Mouse (Mus musculus) neural tube, embryonic 15.5 days (tissue): ENCODE data around the gene 4930455H04Rik. TPM values are rescaled to one million over a fixed set of nuclear protein-coding genes. Genes with fewer than 3 reads are reported as not detected.

Experiments used
- ATAC-seq: fragments of 200-750 bp; cut with Nextera tagmentation; 2 replicates; pipeline ENCODE4 v1.8.0; 2017; ENCODE audit warnings: mild to moderate bottlenecking, moderate TSS enrichment, moderate library complexity; ENCODE audit not compliant: low FRiP score
- H3K27ac ChIP-seq: fragments of 300-500 bp; sonication (generic); replicated peaks from 2 replicates; pipeline ENCODE4 v1.5.1; 2015; ENCODE audit warnings: mild to moderate bottlenecking, inconsistent platforms
- H3K27me3 ChIP-seq: fragments of 300-500 bp; sonication (generic); replicated peaks from 2 replicates; pipeline ENCODE4 v1.6.1; 2015; ENCODE audit warnings: inconsistent platforms
- H3K36me3 ChIP-seq: fragments of 300-500 bp; sonication (generic); 2 replicates; pipeline ENCODE4 v1.6.1; 2015; ENCODE audit warnings: inconsistent platforms
- H3K4me1 ChIP-seq: fragments of 300-500 bp; sonication (generic); 2 replicates; pipeline ENCODE4 v1.6.1; 2015; ENCODE audit warnings: inconsistent platforms
- H3K4me2 ChIP-seq: fragments of 300-500 bp; sonication (generic); 2 replicates; pipeline ENCODE4 v1.6.1; 2015; ENCODE audit warnings: inconsistent platforms, mild to moderate bottlenecking, moderate library complexity
- H3K4me3 ChIP-seq: fragments of 300-500 bp; sonication (generic); replicated peaks from 2 replicates; pipeline ENCODE4 v1.5.1; 2015; ENCODE audit warnings: mild to moderate bottlenecking, inconsistent platforms
- H3K9ac ChIP-seq: fragments of 300-500 bp; sonication (generic); replicated peaks from 2 replicates; pipeline ENCODE4 v1.6.1; 2015; ENCODE audit warnings: mild to moderate bottlenecking, inconsistent platforms
- H3K9me3 ChIP-seq: fragments of 300-500 bp; sonication (generic); replicated peaks from 2 replicates; pipeline ENCODE4 v1.6.1; 2016; ENCODE audit warnings: inconsistent platforms
- WGBS: fragments of 180-500 bp; shearing (Covaris S2); methylation state at CpG from one replicate; pipeline ENCODE4 v1.1.7; 2015; ENCODE audit warnings: mixed read lengths; 5-methylcytosine and 5-hydroxymethylcytosine counted together
- polyA plus RNA-seq: library from polyadenylated mRNA; unstranded; fragments of >200 nt; fragmentation: Nextera tagmentation; extraction: Ambion mirVana; gene quantifications from 2 replicates; pipeline ENCODE4 v1.2.1, GENCODE M21; 2015

The 4930455H04Rik gene
- polyA plus RNA-seq, 1 experiment from 2014 or later = not detected

DNA sequence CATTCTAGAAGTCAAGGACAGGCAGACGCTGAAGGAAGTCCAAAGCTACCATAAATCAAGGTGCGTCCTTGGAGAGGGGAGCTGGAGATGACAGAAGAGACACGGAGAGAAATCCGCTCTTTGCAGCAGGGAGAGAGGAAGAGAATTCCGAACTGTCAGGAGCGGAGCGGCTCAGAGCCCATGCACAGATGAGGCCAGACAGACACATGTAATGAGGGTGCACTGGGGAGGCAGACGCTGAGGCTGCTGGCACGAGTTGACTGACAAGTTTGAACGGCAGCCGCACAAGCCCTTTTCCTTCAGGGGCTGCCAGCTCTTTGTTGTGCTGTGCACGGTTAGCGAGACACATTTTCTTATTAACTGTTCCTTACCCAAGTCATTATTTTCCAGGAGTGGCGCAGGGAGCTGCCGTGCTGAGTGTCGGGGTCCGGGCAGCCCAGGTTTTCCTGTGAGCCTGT lies 502 bp downstream of the 4930455H04Rik start, which contains the start of gene Palmd:
TSS of gene Palmd (minus strand) at position 448 of the 458 bp plus-strand sequence.
- 8% methylated on average over 17 of the region's 17 CpGs for WGBS
- peaks cover 7% of the 10 kb centered on the region; the same call in 1 of the 2 replicates for H3K4me1 ChIP-seq
- no peaks in the 10 kb centered on the region for H3K27me3 ChIP-seq
- peak; percentile 82 for ATAC-seq
- peak within 1 kb of the TSS; percentile 49; the same call in 1 of the 2 replicates for H3K9ac ChIP-seq
- no peaks in the 10 kb centered on the region for H3K36me3 ChIP-seq
- H3K4me2 ChIP-seq = peak within 1 kb of the TSS; percentile 67
- no peaks in the 10 kb centered on the region for H3K9me3 ChIP-seq
- H3K4me3 ChIP-seq = peak within 1 kb of the TSS; percentile 46
- peak within 1 kb of the TSS; percentile 61 for H3K27ac ChIP-seq

DNA sequence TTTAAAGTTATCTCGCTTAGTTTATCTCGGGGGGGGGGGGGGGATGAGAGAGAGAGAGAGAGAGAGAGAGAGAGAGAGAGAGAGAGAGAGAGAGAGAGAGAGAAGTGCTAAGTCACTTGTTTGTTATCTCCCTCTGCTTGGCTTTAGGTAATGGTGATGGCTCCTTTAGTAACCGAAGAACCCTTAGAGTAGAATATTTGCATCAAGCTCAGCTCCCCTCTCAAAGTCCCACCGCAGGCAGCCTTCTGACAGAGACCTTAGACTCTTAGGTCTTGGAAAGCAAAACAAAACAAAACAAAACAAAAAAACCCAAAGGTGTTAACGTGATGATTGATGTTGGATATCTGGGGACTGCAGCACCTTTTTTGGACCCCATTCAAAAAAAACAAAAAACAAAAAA lies 936 bp downstream of the 4930455H04Rik start:
- H3K4me2 ChIP-seq = peak overlapping the region; percentile 67
- H3K36me3 ChIP-seq = no peaks in the 10 kb centered on the region
- peak overlapping the region; percentile 61; the same call in 1 of the 2 replicates for H3K27ac ChIP-seq
- H3K27me3 ChIP-seq = no peaks in the 10 kb centered on the region
- ATAC-seq = no peak
- H3K9me3 ChIP-seq = no peaks in the 10 kb centered on the region
- peaks cover 7% of the 10 kb centered on the region; the same call in 1 of the 2 replicates for H3K4me1 ChIP-seq
- H3K4me3 ChIP-seq = peak overlapping the region; percentile 46
- 27% methylated on average over 5 of the region's 5 CpGs for WGBS
- 0 out of 2 replicates have a peak overlapping the region, but pooled peaks have one; percentile 49 for H3K9ac ChIP-seq

GRCm38 (mm10) chr3:116969786-116970185 lies 1.7 kb downstream of the 4930455H04Rik start:
- Histone ChIP-seq H3K36me3 (no peaks in the 10 kb centered on the region), H3K27ac (no peak overlapping the region), H3K4me1 (peaks cover 7% of the 10 kb centered on the region; the same call in 1 of the 2 replicates), H3K9ac (no peak overlapping the region), H3K4me3 (no peak overlapping the region), H3K27me3 (no peaks in the 10 kb centered on the region), H3K4me2 (no peak overlapping the region), H3K9me3 (no peaks in the 10 kb centered on the region)
- no peak for ATAC-seq
- WGBS = 64% methylated on average over 5 of the region's 5 CpGs

DNA sequence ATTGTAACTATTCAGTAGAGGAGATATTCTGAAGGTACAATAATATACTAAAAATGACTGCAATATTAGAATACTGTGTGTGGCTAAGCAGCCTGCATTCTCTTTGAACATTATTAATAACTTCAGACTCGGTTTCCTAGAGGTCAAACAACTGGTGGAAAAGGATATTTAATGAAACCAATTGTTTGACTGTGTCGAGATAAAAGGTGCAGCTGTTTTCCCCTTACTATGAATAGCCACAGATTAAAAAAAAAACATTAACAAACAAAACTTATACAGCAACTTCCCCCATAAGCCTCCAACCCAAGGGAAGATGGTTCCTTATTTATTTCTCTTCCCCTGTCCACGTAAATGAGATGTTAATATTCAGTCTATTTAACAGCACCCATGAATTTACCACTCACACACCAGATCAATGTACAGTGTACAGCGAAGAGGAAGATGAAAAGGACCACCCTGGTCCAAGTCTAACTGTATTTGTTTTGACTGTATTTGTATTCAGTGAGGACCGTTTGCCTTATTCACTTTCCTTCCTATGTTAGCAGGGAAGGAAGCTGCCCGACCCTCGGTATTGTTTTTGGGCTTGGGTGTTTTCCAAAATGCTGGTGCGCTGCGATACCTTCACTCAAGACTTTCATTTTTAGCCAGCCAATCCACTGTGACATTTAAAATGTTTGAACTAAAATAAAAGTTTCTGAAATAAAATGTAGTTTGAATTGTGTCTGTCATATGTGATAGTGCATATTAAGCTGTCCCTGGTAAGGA lies 13.9 kb downstream of the 4930455H04Rik start:
- no peak overlapping the region for H3K9ac ChIP-seq
- H3K4me1 ChIP-seq = peaks cover 5% of the 10 kb centered on the region; the same call in 1 of the 2 replicates
- WGBS = 70% methylated on average over 9 of the region's 9 CpGs
- no peak overlapping the region for H3K4me3 ChIP-seq
- H3K36me3 ChIP-seq = no peaks in the 10 kb centered on the region
- H3K27ac ChIP-seq = no peak overlapping the region
- no peaks in the 10 kb centered on the region for H3K27me3 ChIP-seq
- no peak overlapping the region for H3K4me2 ChIP-seq
- ATAC-seq = no peak
- no peaks in the 10 kb centered on the region for H3K9me3 ChIP-seq

- ATAC-seq = no peak
- Histone ChIP-seq H3K36me3 (no peaks in the 10 kb centered on the region), H3K9ac (no peak overlapping the region), H3K9me3 (no peaks in the 10 kb centered on the region), H3K4me1 (peaks cover 5% of the 10 kb centered on the region; the same call in 1 of the 2 replicates), H3K4me3 (no peak overlapping the region), H3K27ac (no peak overlapping the region; the same call in 1 of the 2 replicates), H3K27me3 (no peaks in the 10 kb centered on the region), H3K4me2 (no peak overlapping the region)
- WGBS = 27% methylated on average over 1 of the region's 1 CpGs
Observed at GRCm38 (mm10) chr3:116985042-116985455, 17.0 kb downstream of the 4930455H04Rik start.

GRCm38 (mm10) chr3:116985741-116986140 lies 17.7 kb downstream of the 4930455H04Rik start:
- Histone ChIP-seq H3K9me3 (no peaks in the 10 kb centered on the region), H3K36me3 (no peaks in the 10 kb centered on the region), H3K4me2 (no peak overlapping the region), H3K4me1 (peaks cover 5% of the 10 kb centered on the region; the same call in 1 of the 2 replicates), H3K27me3 (no peaks in the 10 kb centered on the region), H3K4me3 (no peak overlapping the region), H3K9ac (no peak overlapping the region), H3K27ac (no peak overlapping the region)
- 59% methylated on average over 1 of the region's 1 CpGs for WGBS
- ATAC-seq = no peak

GRCm38 (mm10) chr3:116986451-116986850 lies 18.4 kb downstream of the 4930455H04Rik start:
- H3K27ac ChIP-seq = no peak overlapping the region
- H3K9ac ChIP-seq = no peak overlapping the region
- no peak overlapping the region for H3K4me3 ChIP-seq
- no peaks in the 10 kb centered on the region for H3K36me3 ChIP-seq
- no peak for ATAC-seq
- WGBS = 56% methylated on average over 2 of the region's 2 CpGs
- H3K4me1 ChIP-seq = peaks cover 5% of the 10 kb centered on the region; the same call in 1 of the 2 replicates
- H3K4me2 ChIP-seq = no peak overlapping the region
- H3K9me3 ChIP-seq = no peaks in the 10 kb centered on the region
- no peaks in the 10 kb centered on the region for H3K27me3 ChIP-seq

DNA sequence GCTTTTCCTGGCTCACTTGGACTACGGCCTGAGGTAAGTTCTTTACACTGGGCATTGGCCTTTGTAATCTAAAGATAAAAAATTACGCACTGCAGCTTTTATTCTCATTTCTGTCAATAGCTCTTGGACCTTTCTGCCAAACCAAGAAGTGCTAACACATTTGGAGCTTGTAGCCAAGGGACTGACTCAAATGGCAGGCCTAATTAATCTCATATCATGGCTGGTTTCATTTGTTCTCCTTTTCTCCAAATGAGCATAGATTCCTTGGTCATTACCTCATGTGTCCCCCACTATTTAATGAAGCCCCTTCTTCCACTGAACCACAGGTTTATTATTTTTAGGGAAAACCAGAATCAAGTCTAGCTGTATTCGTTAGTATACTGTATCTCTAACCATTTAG lies 20.2 kb downstream of the 4930455H04Rik start:
- H3K4me3 ChIP-seq = no peak overlapping the region
- H3K27ac ChIP-seq = no peak overlapping the region
- H3K9ac ChIP-seq = no peak overlapping the region
- 91% methylated on average over 3 of the region's 3 CpGs for WGBS
- no peak overlapping the region for H3K4me2 ChIP-seq
- H3K36me3 ChIP-seq = no peaks in the 10 kb centered on the region
- no peaks in the 10 kb centered on the region for H3K9me3 ChIP-seq
- no peak for ATAC-seq
- H3K27me3 ChIP-seq = no peaks in the 10 kb centered on the region
- peaks cover 5% of the 10 kb centered on the region; the same call in 1 of the 2 replicates for H3K4me1 ChIP-seq

GRCm38 (mm10) chr3:116991180-116991579 lies 23.1 kb downstream of the 4930455H04Rik start:
- ATAC-seq = no peak
- Histone ChIP-seq H3K9ac (no peak overlapping the region), H3K4me3 (no peak overlapping the region), H3K9me3 (no peaks in the 10 kb centered on the region), H3K4me2 (no peak overlapping the region), H3K27me3 (no peaks in the 10 kb centered on the region), H3K4me1 (no peaks in the 10 kb centered on the region), H3K27ac (no peak overlapping the region), H3K36me3 (no peaks in the 10 kb centered on the region)
- 88% methylated on average over 2 of the region's 2 CpGs for WGBS

- no peak for ATAC-seq
- WGBS = 78% methylated on average over 2 of the region's 2 CpGs
- Histone ChIP-seq H3K27ac (no peak overlapping the region), H3K9ac (no peak overlapping the region), H3K27me3 (no peaks in the 10 kb centered on the region), H3K9me3 (no peaks in the 10 kb centered on the region), H3K4me2 (no peak overlapping the region), H3K4me1 (no peaks in the 10 kb centered on the region), H3K4me3 (no peak overlapping the region), H3K36me3 (no peaks in the 10 kb centered on the region)
Observed at GRCm38 (mm10) chr3:116993011-116993410, 24.9 kb downstream of the 4930455H04Rik start.

GRCm38 (mm10) chr3:117001686-117002485 lies 33.8 kb downstream of the 4930455H04Rik start:
- H3K4me2 ChIP-seq = no peak overlapping the region
- H3K9me3 ChIP-seq = no peaks in the 10 kb centered on the region
- WGBS = 16% methylated on average over 9 of the region's 9 CpGs
- ATAC-seq = peak; percentile 69
- H3K4me1 ChIP-seq = peaks cover 13% of the 10 kb centered on the region
- no peak overlapping the region for H3K27ac ChIP-seq
- 0 out of 2 replicates have a peak, but pooled peaks cover 4% of the 10 kb centered on the region for H3K27me3 ChIP-seq
- H3K4me3 ChIP-seq = no peak overlapping the region
- H3K36me3 ChIP-seq = no peaks in the 10 kb centered on the region
- H3K9ac ChIP-seq = no peak overlapping the region
